Mouse (Mus musculus) layer of hippocampus, postnatal 10 days (tissue): ENCODE measurements at regions not wholly inside any gene's neighbourhood (a gene's known extent, or its start where the extent isn't known, plus 50 kb on each side); places are given as distances from the start of the nearest gene placed in this dataset.

Experiments used
- DNase-seq, 2 experiments: peaks; one replicate each; pipeline ENCODE4 v3.0.0; 2021; ENCODE audit warnings: low spot score in 2 of 2

GRCm38 (mm10) chr8:12502856-12503255 lies 70.0 kb upstream of the Spaca7 start:
- DNase-seq: no peak

GRCm38 (mm10) chr8:12503344-12503743 lies 69.5 kb upstream of the Spaca7 start:
- DNase-seq: no peak

- no peak for DNase-seq
Observed at GRCm38 (mm10) chr8:12504240-12504639, 68.6 kb upstream of the Spaca7 start.

- no peak for DNase-seq
Observed at GRCm38 (mm10) chr8:12504777-12505176, 68.1 kb upstream of the Spaca7 start.

- no peak for DNase-seq
Observed at GRCm38 (mm10) chr8:12510233-12510632, 62.6 kb upstream of the Spaca7 start.

- no peak for DNase-seq
Observed at GRCm38 (mm10) chr8:12513042-12513441, 59.8 kb upstream of the Spaca7 start.

- DNase-seq: no peak
Observed at GRCm38 (mm10) chr8:12514138-12514537, 58.7 kb upstream of the Spaca7 start.

GRCm38 (mm10) chr8:12521636-12522035 lies 51.2 kb upstream of the Spaca7 start:
- no peak for DNase-seq
